Mouse (Mus musculus) liver, adult 2 months (tissue): ENCODE results near the gene Sh3glb1.

Experiments used
- CTCF ChIP-seq: fragments of 200-500 bp; IDR thresholded peaks from 2 replicates; pipeline ENCODE4 v1.5.1; 2011; ENCODE audit warnings: low read depth, low read length, control low read depth
- POLR2A ChIP-seq: fragments of 200-500 bp; IDR thresholded peaks from 2 replicates; pipeline ENCODE4 v1.6.1; 2011; ENCODE audit warnings: low read length, control low read depth; ENCODE audit not compliant: insufficient read depth; ENCODE audit errors: extremely low read depth

DNA sequence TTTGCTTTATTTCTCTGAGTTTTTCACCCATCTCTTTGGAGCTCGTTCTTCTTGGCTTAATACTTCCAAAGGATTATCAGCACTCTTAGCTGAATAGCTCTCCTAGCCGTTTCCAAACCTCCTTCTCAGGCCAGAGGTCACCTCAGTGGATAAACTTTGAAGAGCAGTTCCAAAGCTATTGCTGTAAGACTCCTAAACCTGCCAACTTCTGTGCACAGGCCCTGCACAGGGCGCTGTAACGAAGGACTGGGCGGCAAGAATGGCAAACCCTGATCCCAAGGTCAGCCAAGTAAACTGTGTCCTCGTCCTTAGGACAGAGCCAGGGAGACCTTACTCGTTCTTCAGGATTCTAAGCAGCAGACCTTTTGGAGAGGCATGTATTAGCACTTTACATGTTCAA is 6.0 kb downstream of the Sh3glb1 start:
- TF ChIP-seq POLR2A, result no peak
- no peak for TF ChIP-seq CTCF
